Mouse (Mus musculus): ENCODE results near the gene Aspg. TPM values are rescaled to one million over a fixed set of nuclear protein-coding genes. Genes with fewer than 3 reads are reported as not detected.

The Aspg gene
- polyA plus RNA-seq, 1 experiment, result not detected

- Histone ChIP-seq H3K4me3 (replicated peaks; ENCODE audit: control insufficient read depth, low read depth, low read length) (no peak overlapping the region), H3K27ac (ENCODE audit: control insufficient read depth, insufficient read depth, low read depth, low read length, poor library complexity) (no peak overlapping the region), H3K4me1 (ENCODE audit: control insufficient read depth, insufficient read depth, low read length) (no peaks in the 10 kb centered on the region)
- 80% methylated on average over 16 of the region's 16 CpGs for WGBS
- TF ChIP-seq CTCF (IDR thresholded peaks at IDR 0.05; ENCODE audit: control insufficient read depth, insufficient read depth, low read length), result no peak
- TF ChIP-seq POLR2A (IDR thresholded peaks at IDR 0.05; ENCODE audit: borderline replicate concordance, control insufficient read depth, low read depth, low read length), result no peak
Observed at GRCm38 (mm10) chr12:112155218-112156051, 49.0 kb downstream of the Aspg start.

GRCm38 (mm10) chr12:112156804-112157203, 50.3 kb downstream of the Aspg start:
- TF ChIP-seq POLR2A (IDR thresholded peaks at IDR 0.05; ENCODE audit: borderline replicate concordance, control insufficient read depth, low read depth, low read length) (no peak), CTCF (IDR thresholded peaks at IDR 0.05; ENCODE audit: control insufficient read depth, insufficient read depth, low read length) (no peak)
- no peak overlapping the region for H3K27ac ChIP-seq (ENCODE audit: control insufficient read depth, insufficient read depth, low read depth, low read length, poor library complexity)
- WGBS, result 79% methylated on average over 6 of the region's 6 CpGs
- H3K4me1 ChIP-seq (ENCODE audit: control insufficient read depth, insufficient read depth, low read length), result no peaks in the 10 kb centered on the region
- H3K4me3 ChIP-seq (replicated peaks; ENCODE audit: control insufficient read depth, low read depth, low read length), result no peak overlapping the region

- no peak overlapping the region for H3K4me3 ChIP-seq (replicated peaks; ENCODE audit: control insufficient read depth, low read depth, low read length)
- TF ChIP-seq POLR2A (IDR thresholded peaks at IDR 0.05; ENCODE audit: borderline replicate concordance, control insufficient read depth, low read depth, low read length), result no peak
- TF ChIP-seq CTCF (IDR thresholded peaks at IDR 0.05; ENCODE audit: control insufficient read depth, insufficient read depth, low read length), result no peak
- no peak overlapping the region for H3K27ac ChIP-seq (ENCODE audit: control insufficient read depth, insufficient read depth, low read depth, low read length, poor library complexity)
- no peaks in the 10 kb centered on the region for H3K4me1 ChIP-seq (ENCODE audit: control insufficient read depth, insufficient read depth, low read length)
- WGBS, result 76% methylated on average over 8 of the region's 8 CpGs
Observed at GRCm38 (mm10) chr12:112158246-112158645, 51.8 kb downstream of the Aspg start.

GRCm38 (mm10) chr12:112158784-112159183, 52.3 kb downstream of the Aspg start:
- H3K4me3 ChIP-seq (replicated peaks; ENCODE audit: control insufficient read depth, low read depth, low read length), result no peak overlapping the region
- no peak overlapping the region for H3K27ac ChIP-seq (ENCODE audit: control insufficient read depth, insufficient read depth, low read depth, low read length, poor library complexity)
- no peak for TF ChIP-seq POLR2A (IDR thresholded peaks at IDR 0.05; ENCODE audit: borderline replicate concordance, control insufficient read depth, low read depth, low read length)
- TF ChIP-seq CTCF (IDR thresholded peaks at IDR 0.05; ENCODE audit: control insufficient read depth, insufficient read depth, low read length), result no peak
- no peaks in the 10 kb centered on the region for H3K4me1 ChIP-seq (ENCODE audit: control insufficient read depth, insufficient read depth, low read length)

GRCm38 (mm10) chr12:112163981-112164839, 57.7 kb downstream of the Aspg start:
- WGBS, result 76% methylated on average over 16 of the region's 16 CpGs

GRCm38 (mm10) chr12:112164840-112165219, 58.4 kb downstream of the Aspg start:
- Histone ChIP-seq H3K4me1 (ENCODE audit: control insufficient read depth, insufficient read depth, low read length) (no peaks in the 10 kb centered on the region), H3K27ac (ENCODE audit: control insufficient read depth, insufficient read depth, low read depth, low read length, poor library complexity) (no peak overlapping the region), H3K4me3 (replicated peaks; ENCODE audit: control insufficient read depth, low read depth, low read length) (no peak overlapping the region)
- 60% methylated on average over 6 of the region's 6 CpGs for WGBS
- TF ChIP-seq POLR2A (IDR thresholded peaks at IDR 0.05; ENCODE audit: borderline replicate concordance, control insufficient read depth, low read depth, low read length) (no peak), CTCF (IDR thresholded peaks at IDR 0.05; ENCODE audit: control insufficient read depth, insufficient read depth, low read length) (no peak)

More at GRCm38 (mm10) chr12:112163981-112164839, 57.7 kb downstream of the Aspg start:
- Histone ChIP-seq H3K27ac (ENCODE audit: control insufficient read depth, insufficient read depth, low read depth, low read length, poor library complexity) (no peak overlapping the region), H3K4me3 (replicated peaks; ENCODE audit: control insufficient read depth, low read depth, low read length) (no peak overlapping the region), H3K4me1 (ENCODE audit: control insufficient read depth, insufficient read depth, low read length) (no peaks in the 10 kb centered on the region)
- TF ChIP-seq POLR2A (IDR thresholded peaks at IDR 0.05; ENCODE audit: borderline replicate concordance, control insufficient read depth, low read depth, low read length) (no peak), CTCF (IDR thresholded peaks at IDR 0.05; ENCODE audit: control insufficient read depth, insufficient read depth, low read length) (no peak)

- Histone ChIP-seq H3K4me1 (ENCODE audit: control insufficient read depth, insufficient read depth, low read length) (no peaks in the 10 kb centered on the region), H3K4me3 (replicated peaks; ENCODE audit: control insufficient read depth, low read depth, low read length) (no peak overlapping the region), H3K27ac (ENCODE audit: control insufficient read depth, insufficient read depth, low read depth, low read length, poor library complexity) (no peak overlapping the region)
- TF ChIP-seq CTCF (IDR thresholded peaks at IDR 0.05; ENCODE audit: control insufficient read depth, insufficient read depth, low read length) (no peak), POLR2A (IDR thresholded peaks at IDR 0.05; ENCODE audit: borderline replicate concordance, control insufficient read depth, low read depth, low read length) (no peak)
- 71% methylated on average over 5 of the region's 5 CpGs for WGBS
Observed at GRCm38 (mm10) chr12:112169240-112169639, 62.8 kb downstream of the Aspg start.

Data from bone marrow, adult 2 months (tissue).